Mouse (Mus musculus) G1E (cell line): Measurements from ENCODE around the gene Zfp93. TPM values are rescaled to one million over a fixed set of nuclear protein-coding genes. Genes with fewer than 3 reads are reported as not detected.

Source experiments
- ATAC-seq: 2 replicates; pipeline ENCODE4 v1.8.0; 2016; ENCODE audit warnings: mild to moderate bottlenecking; ENCODE audit not compliant: insufficient number of reproducible peaks, poor library complexity, low FRiP score, severe bottlenecking; ENCODE audit errors: extremely low read depth
- DNase-seq: peaks from one replicate; pipeline ENCODE4 v3.0.0; 2012; ENCODE audit warnings: low spot score
- H3K27me3 ChIP-seq: 2 replicates; pipeline ENCODE4 v1.6.1; 2012; ENCODE audit warnings: mild to moderate bottlenecking, low read length, inconsistent platforms; ENCODE audit not compliant: insufficient read depth
- H3K36me3 ChIP-seq: replicated peaks from 2 replicates; pipeline ENCODE3; 2012; ENCODE audit warnings: mild to moderate bottlenecking, inconsistent platforms
- H3K4me1 ChIP-seq: 2 replicates; pipeline ENCODE4 v1.6.1; 2012; ENCODE audit warnings: low read depth, low read length, inconsistent platforms, mixed read lengths; ENCODE audit not compliant: insufficient read depth
- H3K4me3 ChIP-seq: 2 replicates; pipeline ENCODE4 v1.5.1; 2012; ENCODE audit warnings: low read depth, mild to moderate bottlenecking, inconsistent platforms, low read length, moderate library complexity, mixed read lengths
- H3K9me3 ChIP-seq: replicated peaks from 2 replicates; pipeline ENCODE4 v1.6.1; 2012; ENCODE audit warnings: inconsistent platforms
- CTCF ChIP-seq: IDR thresholded peaks from 2 replicates; pipeline ENCODE4 v1.5.1; 2012; ENCODE audit warnings: low read depth, low read length, inconsistent platforms, mixed read lengths
- GATA1 ChIP-seq: IDR thresholded peaks from 2 replicates; pipeline ENCODE4 v1.6.1; 2012; ENCODE audit warnings: borderline replicate concordance, low read length, inconsistent platforms, mixed read lengths
- GATA2 ChIP-seq: IDR thresholded peaks from 2 replicates; pipeline ENCODE4 v1.6.1; 2012; ENCODE audit warnings: low read depth, low read length, inconsistent platforms, borderline replicate concordance
- POLR2AphosphoS5 ChIP-seq: IDR thresholded peaks from 2 replicates; pipeline ENCODE4 v1.6.1; 2012; ENCODE audit warnings: low read depth, low read length, inconsistent platforms; ENCODE audit not compliant: insufficient replicate concordance
- TAL1 ChIP-seq: conservative IDR thresholded peaks from 2 replicates; pipeline ENCODE4 v1.6.1; 2012; ENCODE audit warnings: low read depth, low read length, inconsistent platforms, mixed read lengths
- polyA plus RNA-seq: library from polyadenylated mRNA; stranded (reverse); fragments of >175 nt; gene quantifications from 2 replicates; pipeline ENCODE4 v1.2.3, GENCODE M21; 2012
- total RNA-seq, 2 experiments: library from RNA; stranded (forward) in 1 of 2; stranded (reverse) in 1 of 2; fragments of 200-1000 nt in 1 of 2; fragments of >200 nt in 1 of 2; fragmentation: Nextera tagmentation in 1 of 2; gene quantifications; 2 replicates each; pipeline ENCODE4 v1.2.3; 2014 to 2017

Gene Zfp93
- total and polyA plus RNA-seq, 3 experiments, result 0.36 to 2.4 (median 2.3) TPM

DNA sequence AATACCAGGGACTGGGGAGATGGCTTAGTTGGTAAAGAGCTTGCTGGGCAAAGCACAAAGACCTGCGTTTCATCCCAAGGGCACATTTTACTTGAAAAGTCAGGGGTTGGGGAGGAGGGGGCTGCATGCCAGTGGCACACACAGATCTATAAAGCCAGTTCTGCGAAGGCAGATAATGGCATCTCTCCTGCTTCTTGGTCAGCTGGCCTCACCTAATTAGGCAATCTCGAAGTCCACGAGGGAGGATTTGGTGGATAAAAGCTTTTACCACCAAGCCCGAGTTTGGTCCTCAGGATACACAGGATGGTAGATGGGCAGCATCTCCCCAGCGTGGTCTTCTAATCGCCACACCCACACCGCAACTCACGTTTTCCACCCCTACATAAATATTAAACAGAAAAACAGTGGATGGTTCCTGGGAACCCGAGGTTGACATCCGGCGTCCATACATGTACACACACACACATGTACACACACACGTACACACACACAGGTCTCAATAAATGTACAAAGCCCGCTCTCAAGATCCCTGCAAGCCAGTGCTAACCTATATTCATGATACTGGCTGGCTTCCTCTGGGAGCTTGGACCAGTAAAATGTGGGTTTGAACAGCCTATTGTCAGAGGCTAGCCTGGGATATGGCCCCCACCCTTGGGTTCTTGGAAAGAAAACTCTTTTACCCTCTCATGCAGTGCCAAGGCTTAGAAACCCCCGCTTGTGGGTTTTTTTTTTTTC is 27.3 kb downstream of the Zfp93 start:
- no peak for DNase-seq
- H3K36me3 ChIP-seq, result peaks cover 59% of the 10 kb centered on the region
- ATAC-seq, result no peak
- H3K27me3 ChIP-seq, result no peaks in the 10 kb centered on the region
- H3K4me1 ChIP-seq, result peaks cover 20% of the 10 kb centered on the region
- TF ChIP-seq TAL1 (no peak), POLR2AphosphoS5 (no peak), GATA1 (no peak), CTCF (no peak), GATA2 (no peak)
- H3K4me3 ChIP-seq, result no peak overlapping the region
- H3K9me3 ChIP-seq, result no peaks in the 10 kb centered on the region; the same call in 1 of the 2 replicates

DNA sequence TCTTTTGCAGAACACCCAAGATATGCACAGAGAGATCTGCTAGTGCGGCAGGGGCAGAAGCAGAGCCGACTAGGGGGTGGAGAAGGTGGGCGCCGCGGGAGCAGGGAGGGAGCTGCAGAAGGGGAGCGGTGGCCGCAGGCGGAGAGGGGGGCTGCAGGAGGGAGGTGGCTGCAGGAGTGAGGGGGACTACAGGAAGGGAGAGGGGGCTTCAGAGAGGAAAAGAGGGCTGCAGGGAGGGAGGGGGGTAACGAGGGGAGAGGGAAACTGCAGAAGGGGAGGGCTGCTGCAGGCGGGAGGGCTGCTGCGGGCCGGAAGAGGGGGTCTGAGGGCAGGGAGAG is 28.4 kb downstream of the Zfp93 start:
- no peak for TF ChIP-seq GATA2
- TF ChIP-seq CTCF, result no peak
- TF ChIP-seq TAL1, result no peak
- TF ChIP-seq POLR2AphosphoS5, result no peak
- TF ChIP-seq GATA1, result no peak
- Histone ChIP-seq H3K36me3 (peaks cover 63% of the 10 kb centered on the region), H3K9me3 (no peaks in the 10 kb centered on the region; the same call in 1 of the 2 replicates), H3K4me1 (peaks cover 20% of the 10 kb centered on the region), H3K4me3 (peak overlapping the region; percentile 81), H3K27me3 (no peaks in the 10 kb centered on the region)
- peak; percentile 9 for DNase-seq
- ATAC-seq, result no peak

DNA sequence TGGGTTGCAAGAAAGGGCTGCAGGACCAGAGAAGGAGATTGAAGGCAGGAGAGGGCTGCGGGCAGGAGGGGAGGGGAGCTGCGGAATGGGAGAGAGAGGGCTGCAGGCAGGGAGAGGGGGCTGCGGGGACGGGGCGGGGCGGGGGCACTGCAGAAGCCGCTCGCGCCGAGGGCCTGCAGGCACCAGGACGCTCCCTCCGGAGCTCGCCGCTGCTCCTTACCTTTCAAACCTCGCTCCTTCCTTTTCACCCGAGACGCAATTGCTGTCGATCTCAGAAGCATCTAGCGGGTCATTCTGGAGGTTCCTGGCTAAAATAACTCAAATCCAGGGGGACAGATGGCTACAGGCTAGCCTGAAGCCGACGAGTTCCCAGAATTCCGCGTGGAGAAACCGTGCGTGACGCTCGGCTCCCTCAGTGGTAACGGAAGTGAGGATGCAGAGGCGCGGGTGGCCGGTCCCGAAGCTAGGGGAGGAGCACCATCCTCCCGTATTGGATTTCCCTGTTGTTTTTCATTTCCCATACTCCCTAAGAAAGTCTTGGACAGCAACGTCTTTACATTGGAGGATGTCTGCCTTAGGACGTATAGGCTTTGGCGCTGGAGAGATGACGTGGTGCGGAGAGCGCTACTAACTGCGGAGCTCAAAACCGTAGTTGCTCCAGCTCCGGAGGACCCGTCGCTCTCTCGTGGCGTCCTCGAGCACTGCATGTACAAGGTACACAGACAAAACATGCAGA is 28.9 kb downstream of the Zfp93 start:
- H3K27me3 ChIP-seq, result no peaks in the 10 kb centered on the region
- peak overlapping the region; percentile 81 for H3K4me3 ChIP-seq
- H3K9me3 ChIP-seq, result no peaks in the 10 kb centered on the region; the same call in 1 of the 2 replicates
- no peak for TF ChIP-seq TAL1
- TF ChIP-seq CTCF, result no peak
- no peak for TF ChIP-seq POLR2AphosphoS5
- TF ChIP-seq GATA2, result no peak
- no peak for TF ChIP-seq GATA1
- peaks cover 20% of the 10 kb centered on the region for H3K4me1 ChIP-seq
- DNase-seq (peak; percentile 71), ATAC-seq (peak; percentile 77)
- peaks cover 59% of the 10 kb centered on the region for H3K36me3 ChIP-seq

DNA sequence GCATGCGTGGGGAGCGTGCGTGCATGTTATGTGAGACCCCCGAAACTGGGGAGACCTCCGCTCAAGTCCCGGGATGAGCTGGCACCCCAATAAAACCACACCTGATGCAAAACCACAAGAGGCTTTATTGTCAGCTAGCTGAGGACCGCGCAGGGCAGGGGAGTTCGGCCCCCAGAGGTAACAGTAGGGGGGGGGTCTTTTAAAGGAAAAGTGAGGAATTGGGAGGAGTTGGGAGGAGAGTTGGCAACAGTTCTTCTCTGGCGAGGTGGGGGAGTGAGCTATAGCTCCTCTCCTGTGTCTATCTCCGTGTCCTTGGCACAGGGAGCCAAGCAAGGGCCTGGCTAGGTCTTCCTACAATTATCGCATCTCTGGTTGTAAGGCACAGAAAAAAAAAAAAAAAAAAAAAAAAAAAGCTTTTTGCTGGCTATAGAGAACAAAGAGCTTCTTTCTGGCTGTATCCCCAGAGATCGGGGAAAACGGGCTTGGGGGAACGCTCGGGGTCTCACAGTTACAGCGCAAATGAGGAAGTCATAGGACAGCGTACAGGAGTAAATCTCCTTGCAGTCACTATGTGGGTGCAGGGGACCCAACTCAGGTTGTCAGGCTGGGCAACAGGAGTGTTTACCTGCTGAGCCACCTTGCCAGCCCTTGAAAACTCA is 29.7 kb downstream of the Zfp93 start:
- Histone ChIP-seq H3K9me3 (no peaks in the 10 kb centered on the region; the same call in 1 of the 2 replicates), H3K27me3 (no peaks in the 10 kb centered on the region), H3K36me3 (peaks cover 55% of the 10 kb centered on the region), H3K4me3 (peak overlapping the region; percentile 54; the same call in 1 of the 2 replicates), H3K4me1 (peaks cover 20% of the 10 kb centered on the region)
- ATAC-seq, result no peak
- DNase-seq, result no peak
- TF ChIP-seq GATA1 (no peak), CTCF (no peak), GATA2 (no peak), TAL1 (no peak), POLR2AphosphoS5 (no peak)

- peaks cover 48% of the 10 kb centered on the region for H3K36me3 ChIP-seq
- ATAC-seq (no peak), DNase-seq (no peak)
- H3K4me3 ChIP-seq, result no peak within 1 kb of the TSS
- H3K4me1 ChIP-seq, result peaks cover 20% of the 10 kb centered on the region
- H3K27me3 ChIP-seq, result no peaks in the 10 kb centered on the region
- TF ChIP-seq TAL1 (no peak), GATA1 (no peak), CTCF (no peak), GATA2 (no peak), POLR2AphosphoS5 (no peak)
- no peaks in the 10 kb centered on the region; the same call in 1 of the 2 replicates for H3K9me3 ChIP-seq
Measured at GRCm38 (mm10) chr7:24300771-24301282, 30.6 kb downstream of the Zfp93 start, which contains the start of gene Zfp61. Gene Zfp61, minus strand, starts transcription at chr7:24301232.
